Mouse (Mus musculus) forebrain, postnatal 0 days (tissue): Measurements from ENCODE around the gene Tjp3. TPM values are rescaled to one million over a fixed set of nuclear protein-coding genes. Genes with fewer than 3 reads are reported as not detected.

Source experiments
- ATAC-seq: fragments of 200-750 bp; cut with Nextera tagmentation; 2 replicates; pipeline ENCODE4 v1.8.0; 2017; ENCODE audit warnings: mild to moderate bottlenecking, moderate library complexity
- DNase-seq: peaks from one replicate; pipeline ENCODE4 v3.0.0-alpha.2; 2015
- H3K27ac ChIP-seq: fragments of 300-500 bp; sonication (generic); 2 replicates; pipeline ENCODE4 v1.5.1; 2014; ENCODE audit warnings: low read depth, mild to moderate bottlenecking, antibody characterized with exemption, low read length, moderate library complexity, mixed read lengths
- H3K27me3 ChIP-seq: fragments of 300-500 bp; sonication (generic); 2 replicates; pipeline ENCODE4 v1.6.1; 2014; ENCODE audit warnings: mild to moderate bottlenecking, low read length, mixed read lengths; ENCODE audit not compliant: insufficient read depth
- H3K36me3 ChIP-seq: fragments of 300-500 bp; sonication (generic); 2 replicates; pipeline ENCODE4 v1.6.1; 2014; ENCODE audit warnings: mild to moderate bottlenecking, moderate library complexity; ENCODE audit not compliant: insufficient read depth
- H3K4me1 ChIP-seq: fragments of 300-500 bp; sonication (generic); 2 replicates; pipeline ENCODE4 v1.6.1; 2014; ENCODE audit warnings: antibody characterized with exemption; ENCODE audit not compliant: insufficient read depth
- H3K4me2 ChIP-seq: fragments of 300-500 bp; sonication (generic); 2 replicates; pipeline ENCODE4 v1.6.1; 2014; ENCODE audit warnings: low read depth, mild to moderate bottlenecking, moderate library complexity
- H3K4me3 ChIP-seq: fragments of 300-500 bp; sonication (generic); 2 replicates; pipeline ENCODE4 v1.5.1; 2014; ENCODE audit warnings: low read depth, low read length, mixed read lengths
- H3K9ac ChIP-seq: fragments of 300-500 bp; sonication (generic); 2 replicates; pipeline ENCODE4 v1.6.1; 2014; ENCODE audit warnings: mild to moderate bottlenecking
- H3K9me3 ChIP-seq: fragments of 300-500 bp; sonication (generic); 2 replicates; pipeline ENCODE4 v1.6.1; 2016; ENCODE audit warnings: low read length
- CTCF ChIP-seq: sonication (generic); IDR thresholded peaks from 2 replicates; pipeline ENCODE4 v1.5.1; 2016; ENCODE audit warnings: antibody characterized with exemption, control low read depth, low read depth
- WGBS: fragments of 180-500 bp; shearing (Covaris S2); extraction: QIAGEN DNeasy Blood & Tissue Kit; methylation state at CpG from one replicate; pipeline ENCODE4 v1.1.7; 2014; 5-methylcytosine and 5-hydroxymethylcytosine counted together
- polyA plus RNA-seq: library from polyadenylated mRNA; unstranded; fragments of >200 nt; fragmentation: Nextera tagmentation; extraction: Ambion mirVana; gene quantifications from 2 replicates; pipeline ENCODE4 v1.2.1, GENCODE M21; 2015
- total RNA-seq: library from RNA; depleted of rRNA; stranded (reverse); fragments of >200 nt; gene quantifications from 2 replicates; pipeline ENCODE4 v1.2.3, GENCODE M21; 2014

Tjp3 gene
- total and polyA plus RNA-seq, 2 experiments from 2014 or later = 5.7 to 8.5 TPM

GRCm38 (mm10) chr10:81330007-81330406, 38.6 kb upstream of the Tjp3 start:
- Histone ChIP-seq H3K4me1 (no peaks in the 10 kb centered on the region), H3K4me2 (no peak overlapping the region), H3K9me3 (no peaks in the 10 kb centered on the region), H3K27me3 (no peaks in the 10 kb centered on the region), H3K4me3 (no peak overlapping the region), H3K36me3 (peaks cover 28% of the 10 kb centered on the region), H3K27ac (no peak overlapping the region), H3K9ac (no peak overlapping the region)
- ATAC-seq = no peak
- TF ChIP-seq CTCF = no peak
- 68% methylated on average over 4 of the region's 4 CpGs for WGBS
- DNase-seq = no peak

- no peak for ATAC-seq
- H3K9ac ChIP-seq = no peak overlapping the region
These were observed 38.0 kb upstream of the Tjp3 start for GRCm38 (mm10) chr10:81329194-81329975.

GRCm38 (mm10) chr10:81328386-81328785, 37.0 kb upstream of the Tjp3 start, which contains the start of gene Tbxa2r:
Tbxa2r (plus strand) TSS chr10:81328731.
- ATAC-seq (no peak), DNase-seq (no peak)
- no peak for TF ChIP-seq CTCF
- Histone ChIP-seq H3K4me2 (no peak within 1 kb of the TSS), H3K9ac (no peak within 1 kb of the TSS), H3K4me3 (no peak within 1 kb of the TSS), H3K27ac (no peak within 1 kb of the TSS), H3K36me3 (peaks cover 44% of the 10 kb centered on the region), H3K27me3 (no peaks in the 10 kb centered on the region), H3K4me1 (no peaks in the 10 kb centered on the region), H3K9me3 (no peaks in the 10 kb centered on the region)
- 32% methylated on average over 10 of the region's 10 CpGs for WGBS

More at GRCm38 (mm10) chr10:81329194-81329975, 38.0 kb upstream of the Tjp3 start:
- DNase-seq = no peak
- 74% methylated on average over 10 of the region's 10 CpGs for WGBS
- Histone ChIP-seq H3K9me3 (no peaks in the 10 kb centered on the region), H3K27me3 (no peaks in the 10 kb centered on the region), H3K36me3 (peaks cover 34% of the 10 kb centered on the region), H3K4me2 (no peak overlapping the region), H3K4me3 (no peak overlapping the region), H3K27ac (no peak overlapping the region), H3K4me1 (no peaks in the 10 kb centered on the region)
- TF ChIP-seq CTCF = no peak

GRCm38 (mm10) chr10:81327959-81328358, 36.6 kb upstream of the Tjp3 start:
- no peak overlapping the region for H3K27ac ChIP-seq
- no peaks in the 10 kb centered on the region for H3K4me1 ChIP-seq
- no peaks in the 10 kb centered on the region for H3K27me3 ChIP-seq
- DNase-seq (no peak), ATAC-seq (no peak)
- no peak overlapping the region for H3K4me2 ChIP-seq
- H3K9me3 ChIP-seq = no peaks in the 10 kb centered on the region
- H3K36me3 ChIP-seq = peaks cover 48% of the 10 kb centered on the region
- WGBS = 63% methylated on average over 2 of the region's 2 CpGs
- no peak for TF ChIP-seq CTCF
- no peak overlapping the region for H3K4me3 ChIP-seq
- H3K9ac ChIP-seq = no peak overlapping the region

GRCm38 (mm10) chr10:81326858-81327257, 35.5 kb upstream of the Tjp3 start:
- H3K36me3 ChIP-seq = peaks cover 54% of the 10 kb centered on the region
- 0 out of 2 replicates have a peak, but pooled peaks cover 1% of the 10 kb centered on the region for H3K4me1 ChIP-seq
- H3K4me3 ChIP-seq = no peak overlapping the region
- DNase-seq = no peak
- ATAC-seq = no peak
- H3K4me2 ChIP-seq = no peak overlapping the region
- H3K27ac ChIP-seq = 0 out of 2 replicates have a peak overlapping the region, but pooled peaks have one; percentile 40
- H3K9ac ChIP-seq = no peak overlapping the region
- 88% methylated on average over 6 of the region's 6 CpGs for WGBS
- no peaks in the 10 kb centered on the region for H3K9me3 ChIP-seq
- H3K27me3 ChIP-seq = no peaks in the 10 kb centered on the region
- TF ChIP-seq CTCF = no peak

GRCm38 (mm10) chr10:81325781-81326180, 34.4 kb upstream of the Tjp3 start:
- Histone ChIP-seq H3K36me3 (peaks cover 54% of the 10 kb centered on the region), H3K9ac (no peak overlapping the region), H3K4me2 (no peak overlapping the region), H3K27ac (no peak overlapping the region), H3K4me1 (0 out of 2 replicates have a peak, but pooled peaks cover 5% of the 10 kb centered on the region), H3K9me3 (no peaks in the 10 kb centered on the region), H3K27me3 (no peaks in the 10 kb centered on the region), H3K4me3 (no peak overlapping the region)
- DNase-seq (no peak), ATAC-seq (no peak)
- TF ChIP-seq CTCF = no peak
- WGBS = 94% methylated on average over 18 of the region's 18 CpGs

- no peak overlapping the region for H3K4me2 ChIP-seq
- no peak overlapping the region for H3K9ac ChIP-seq
- no peak overlapping the region for H3K27ac ChIP-seq
- 0 out of 2 replicates have a peak, but pooled peaks cover 5% of the 10 kb centered on the region for H3K4me1 ChIP-seq
- no peaks in the 10 kb centered on the region for H3K27me3 ChIP-seq
- 95% methylated on average over 21 of the region's 21 CpGs for WGBS
- TF ChIP-seq CTCF = no peak
- H3K9me3 ChIP-seq = no peaks in the 10 kb centered on the region
- DNase-seq = no peak
- no peak overlapping the region for H3K4me3 ChIP-seq
- no peak for ATAC-seq
- peaks cover 54% of the 10 kb centered on the region for H3K36me3 ChIP-seq
These were observed 33.8 kb upstream of the Tjp3 start for GRCm38 (mm10) chr10:81325176-81325575.
